Mouse (Mus musculus) ovary, adult 18-20 months (tissue): ENCODE measurements around the gene Fam206a.

Source experiments
- DNase-seq: peaks from one replicate; pipeline ENCODE4 v3.0.0; 2022; ENCODE audit warnings: low spot score, mixed read lengths

Gene Fam206a

GRCm38 (mm10) chr4:56801907-56802668 is at the start of gene Fam206a, which contains the start of gene Elp1:
TSS of gene Fam206a (plus strand) at chr4:56802345.
TSS of gene Elp1 (minus strand) at chr4:56802331.
- DNase-seq, result peak; percentile 81

- DNase-seq, result no peak
Observed at GRCm38 (mm10) chr4:56756021-56756420, 46.1 kb upstream of the Fam206a start.

GRCm38 (mm10) chr4:56756966-56757600 is 45.1 kb upstream of the Fam206a start:
- DNase-seq, result no peak

DNA sequence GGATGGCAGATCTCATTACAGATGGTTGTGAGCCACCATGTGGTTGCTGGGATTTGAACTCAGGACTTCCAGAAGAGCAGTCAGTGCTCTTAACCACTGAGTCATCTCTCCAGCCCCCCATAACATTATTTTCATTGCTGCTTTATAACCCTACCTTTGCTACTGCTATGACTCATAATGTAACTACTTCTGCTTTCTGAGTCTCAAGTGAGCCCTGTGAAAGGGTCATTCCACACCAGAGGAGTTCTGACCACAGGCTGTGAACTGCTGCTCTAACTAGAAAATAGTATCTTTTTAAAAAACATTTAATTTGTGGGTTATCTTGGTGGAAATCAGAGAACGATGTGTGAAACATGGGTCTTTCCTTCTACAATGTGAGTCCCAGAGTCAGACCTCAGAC is 44.5 kb upstream of the Fam206a start:
- DNase-seq, result no peak

DNA sequence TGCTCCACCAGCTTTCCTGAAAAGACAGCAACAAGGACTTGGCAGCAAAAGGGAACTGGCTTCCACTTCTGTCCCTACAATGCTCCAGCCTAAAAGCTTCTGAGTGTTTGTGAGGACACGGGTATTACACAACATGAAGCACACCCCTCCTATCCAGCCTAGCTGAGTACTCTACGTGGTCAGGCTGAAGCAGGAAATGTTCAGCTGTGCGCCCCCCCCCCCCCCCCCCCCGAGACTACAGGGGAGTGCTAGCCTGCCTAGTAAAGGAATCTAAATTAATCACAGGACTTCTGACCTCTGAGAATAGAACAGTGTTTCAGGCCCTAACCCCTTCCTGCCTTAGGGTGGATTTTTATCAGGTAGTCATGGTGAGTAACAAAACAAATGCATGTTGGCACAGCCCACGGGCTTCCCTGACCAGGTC is 34.3 kb upstream of the Fam206a start:
- no peak for DNase-seq

DNA sequence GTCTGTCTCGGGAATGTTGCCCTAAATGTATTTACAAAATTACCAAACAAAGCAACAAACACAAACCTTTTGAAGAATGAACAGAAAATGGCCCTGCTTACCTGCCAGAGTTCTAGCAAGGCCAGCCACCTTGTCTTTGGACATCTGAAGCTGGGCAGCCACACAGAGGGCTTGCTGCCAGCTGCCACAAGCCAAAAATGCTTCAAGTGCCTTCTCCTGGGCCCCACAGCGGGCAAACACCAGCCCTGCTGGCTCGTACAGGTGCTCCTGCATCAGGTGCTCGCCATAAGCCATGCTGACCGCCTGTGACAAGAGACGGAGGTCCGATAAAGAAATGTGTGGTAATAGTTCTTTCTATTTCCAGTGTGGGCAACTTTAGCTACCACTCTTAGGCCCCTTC is 33.2 kb upstream of the Fam206a start:
- no peak for DNase-seq

DNA sequence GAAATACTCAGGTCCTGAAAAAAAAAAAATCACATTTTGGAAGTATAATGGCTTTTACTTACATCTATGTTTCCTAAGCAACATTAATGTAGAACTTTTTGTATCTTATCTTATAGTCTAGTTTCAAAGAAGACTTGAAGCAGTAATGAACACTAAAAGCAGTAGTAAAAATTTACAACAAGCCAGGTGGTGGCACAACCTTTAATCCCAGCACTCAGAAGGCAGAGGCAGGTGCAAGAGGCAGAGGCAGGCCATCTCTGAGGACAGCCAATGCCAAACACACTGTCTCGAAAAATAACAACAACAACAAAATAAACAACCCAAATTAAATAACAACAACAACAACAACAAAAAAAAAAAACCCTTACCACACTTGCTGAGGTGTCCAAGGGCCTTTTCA is 31.1 kb upstream of the Fam206a start:
- no peak for DNase-seq

DNA sequence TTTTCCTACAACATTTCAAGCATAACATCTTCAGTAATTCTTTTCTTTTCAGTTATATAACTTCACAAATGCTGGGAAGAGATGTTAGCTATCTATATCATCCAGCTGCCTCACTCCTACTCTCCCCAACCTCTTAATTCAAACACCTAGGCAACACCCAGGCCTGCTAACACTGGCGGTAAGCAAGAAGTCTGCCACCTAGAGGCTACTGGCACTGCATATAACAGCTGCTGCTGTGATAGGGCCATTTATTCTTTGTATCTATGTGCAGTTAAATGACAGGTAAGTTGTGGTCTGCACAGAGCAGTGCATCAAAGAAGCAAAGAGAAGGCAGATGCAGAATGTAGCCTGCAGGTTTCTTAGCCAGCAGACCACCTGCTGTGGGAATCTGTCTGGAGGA is 10.8 kb upstream of the Fam206a start:
- no peak for DNase-seq

DNA sequence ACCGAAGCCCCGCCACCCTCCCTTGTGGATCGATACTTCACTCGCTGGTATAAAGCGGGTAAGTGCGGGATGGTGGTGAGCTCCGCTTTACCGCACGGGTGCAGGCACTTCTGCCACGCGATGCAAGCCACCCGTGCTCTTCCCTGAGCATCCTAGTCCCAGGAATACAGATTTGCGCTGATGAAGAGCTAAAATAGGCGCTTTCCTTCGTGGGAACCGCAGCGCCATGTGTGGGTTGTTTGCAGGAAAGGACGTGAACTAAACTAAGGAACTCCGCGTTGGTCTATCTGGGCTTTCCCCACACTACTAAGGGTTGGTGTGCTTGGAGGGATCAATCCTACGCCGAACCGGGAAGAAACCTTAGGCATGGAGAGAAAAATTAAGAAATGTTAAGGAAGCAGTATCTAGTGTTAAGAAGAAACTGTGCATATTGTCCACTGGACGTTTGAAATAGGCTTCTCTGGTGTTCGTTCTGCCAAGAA is 565 bp downstream of the Fam206a start:
- DNase-seq, result no peak

DNA sequence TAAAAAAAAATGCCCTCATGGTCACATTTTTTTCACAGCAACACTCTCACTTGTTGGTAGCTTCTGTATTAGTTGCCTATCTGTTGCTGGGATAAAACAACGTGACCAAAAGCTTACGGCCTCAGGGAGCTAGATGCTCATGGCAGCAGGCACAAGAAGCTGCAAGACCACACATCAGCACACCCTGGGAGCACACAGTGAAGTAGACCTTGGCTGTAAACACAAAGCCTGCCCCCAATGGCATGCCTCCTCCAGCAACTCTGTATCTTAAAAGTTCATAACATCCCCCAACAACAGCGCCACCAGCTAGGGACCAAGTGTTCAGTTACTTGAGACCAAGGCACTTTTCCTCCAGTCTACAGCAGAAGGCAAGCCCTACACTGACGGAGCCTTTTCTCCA is 6.9 kb downstream of the Fam206a start:
- DNase-seq, result no peak

DNA sequence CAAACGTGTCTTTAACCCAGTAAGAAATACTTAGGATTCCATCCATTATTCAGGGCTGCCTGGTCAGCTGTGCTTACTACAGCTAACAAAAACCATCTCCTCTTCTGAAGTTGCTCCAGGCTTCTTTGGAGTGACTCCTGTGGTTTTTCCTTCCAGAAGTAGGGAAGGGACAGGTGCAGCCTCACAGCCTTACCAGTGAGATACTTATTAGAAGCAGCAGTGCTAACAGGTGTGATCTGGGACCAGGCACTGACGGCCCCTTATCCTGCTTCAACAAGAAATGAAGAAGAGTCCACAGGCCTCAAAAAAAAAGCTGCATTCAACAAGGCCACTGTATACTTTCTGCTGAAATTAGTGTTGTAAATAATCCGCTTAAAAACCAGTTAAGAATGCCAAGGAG is 9.5 kb downstream of the Fam206a start:
- DNase-seq, result no peak

DNA sequence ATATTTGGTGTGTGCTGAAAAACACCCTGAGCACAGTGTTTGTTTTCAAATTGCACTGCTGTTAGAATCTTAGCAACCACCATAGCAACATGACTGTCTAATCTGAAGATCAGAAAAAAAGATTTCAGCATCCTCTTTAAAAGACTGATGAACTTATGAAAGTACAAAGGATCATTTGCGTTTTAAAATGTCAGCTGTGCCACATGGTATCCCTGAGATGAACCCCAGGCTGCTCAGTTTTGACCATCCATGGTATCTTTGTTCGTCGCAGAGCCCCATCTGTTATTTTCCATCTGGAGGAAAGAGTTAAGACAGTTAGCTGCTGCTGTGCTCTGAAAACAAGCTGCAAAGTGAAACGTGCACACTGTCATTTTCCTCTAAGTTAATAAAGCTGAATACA is 10.0 kb downstream of the Fam206a start:
- DNase-seq, result no peak

- no peak for DNase-seq
Observed at GRCm38 (mm10) chr4:56815131-56815530, 13.0 kb downstream of the Fam206a start.

DNA sequence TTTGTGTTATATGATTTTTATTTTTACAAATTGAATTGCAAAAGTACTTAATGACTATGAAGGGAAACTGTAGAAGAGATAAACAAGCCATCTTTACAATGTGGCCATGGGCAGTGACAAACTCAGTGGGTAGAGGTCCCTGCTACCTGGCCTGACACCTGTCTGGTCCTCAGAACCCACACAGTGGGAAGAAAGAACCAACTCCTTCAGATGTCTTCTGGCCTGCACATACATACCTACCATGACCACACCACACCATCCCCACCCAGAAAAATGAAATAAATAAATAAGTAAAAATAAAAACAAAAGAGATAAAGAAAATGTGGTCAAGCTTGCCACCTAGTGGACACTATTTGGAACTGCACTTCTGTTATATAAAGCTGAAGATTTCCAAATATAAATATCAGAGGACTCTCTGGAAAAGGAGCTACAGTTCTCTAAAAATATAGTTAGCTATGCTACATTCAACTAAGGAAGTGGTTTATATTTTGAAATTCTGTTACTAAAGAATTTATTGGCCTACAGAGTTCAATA is 17.9 kb downstream of the Fam206a start:
- DNase-seq, result no peak

DNA sequence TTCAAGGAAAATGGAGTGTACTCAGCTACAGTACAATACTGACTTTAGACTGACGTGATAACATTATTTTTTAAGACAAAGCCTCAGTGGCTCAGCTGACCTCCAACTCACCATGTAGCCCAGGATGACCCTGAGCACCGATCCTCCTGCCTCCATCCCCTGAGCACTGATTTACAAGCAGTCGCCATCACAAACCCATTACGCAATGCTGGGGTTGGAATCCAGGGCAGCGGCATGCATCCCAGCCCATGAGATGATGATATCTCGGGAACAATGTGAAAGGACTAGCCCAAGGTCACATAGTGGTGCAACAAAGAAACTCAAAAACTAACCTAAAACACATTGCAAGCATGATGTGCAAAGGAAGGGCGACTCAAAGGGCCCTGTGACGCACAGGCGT is 22.1 kb downstream of the Fam206a start:
- DNase-seq, result peak; percentile 24

DNA sequence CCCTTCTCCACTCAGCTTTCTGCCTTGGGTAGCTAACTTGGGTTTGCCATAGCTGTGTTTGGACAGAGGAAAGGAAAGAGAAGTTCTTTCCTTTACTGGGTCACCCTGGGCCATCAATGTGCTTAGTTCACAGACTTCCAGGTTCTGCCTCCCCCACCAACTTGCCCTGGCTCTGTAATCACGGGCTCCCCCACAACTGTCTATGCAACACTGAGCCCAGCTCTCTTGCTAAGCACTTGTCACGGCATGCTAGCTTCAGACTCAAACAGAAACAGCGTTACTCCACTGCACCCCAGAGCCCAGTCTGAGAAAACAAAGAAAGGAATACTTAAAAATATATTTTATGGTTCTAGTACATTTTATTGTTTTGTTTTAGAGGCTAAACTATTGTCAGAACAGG is 26.8 kb downstream of the Fam206a start:
- DNase-seq, result no peak

DNA sequence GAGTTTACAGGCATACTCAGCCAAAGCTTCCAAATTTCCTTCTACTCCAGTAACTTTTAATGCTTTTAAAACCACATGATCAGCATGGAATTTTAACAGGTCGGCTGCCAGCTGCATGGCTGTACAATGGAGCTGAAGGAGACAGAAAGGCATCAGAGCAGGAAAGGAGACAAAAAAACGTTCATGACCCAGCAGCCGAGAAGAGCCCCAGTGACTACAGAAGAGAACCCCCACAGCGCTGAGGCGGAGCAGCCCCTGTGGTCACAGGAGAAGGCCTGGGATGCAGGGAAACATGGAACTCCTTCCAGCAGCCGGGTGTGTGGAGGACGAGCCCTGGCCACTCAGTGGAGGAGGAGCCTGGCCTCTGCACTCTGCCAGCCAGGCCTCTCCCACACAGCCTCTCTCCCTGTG is 27.4 kb downstream of the Fam206a start:
- peak; percentile 73 for DNase-seq

DNA sequence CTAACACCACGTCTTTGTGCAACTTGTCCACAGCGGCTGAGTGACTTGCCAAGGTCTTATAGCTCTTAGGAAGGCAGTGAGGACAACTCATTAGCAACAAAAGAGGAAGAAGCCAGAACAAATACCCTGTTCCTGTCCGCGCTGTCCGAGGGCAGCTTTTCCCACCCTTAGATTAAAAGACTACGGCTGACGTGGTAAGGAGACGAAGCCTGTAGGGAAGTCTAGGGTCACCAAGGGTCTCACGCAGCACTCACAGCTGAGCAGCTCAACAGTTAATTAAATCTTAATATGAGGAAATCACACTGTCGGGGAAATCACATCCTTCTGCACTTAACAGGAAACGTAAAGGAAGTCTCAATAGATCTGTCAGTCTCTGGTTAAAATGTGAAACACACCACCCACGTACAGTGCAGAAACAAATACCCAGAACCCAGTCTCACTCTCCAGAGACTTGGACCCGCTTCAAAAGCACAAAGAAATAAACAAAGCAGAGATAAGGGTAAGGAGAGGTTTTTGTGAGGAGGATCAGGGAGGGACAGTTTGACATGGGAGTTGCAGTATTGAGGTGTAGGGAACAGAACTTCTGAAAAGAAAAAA is 29.0 kb downstream of the Fam206a start:
- DNase-seq, result peak; percentile 21

DNA sequence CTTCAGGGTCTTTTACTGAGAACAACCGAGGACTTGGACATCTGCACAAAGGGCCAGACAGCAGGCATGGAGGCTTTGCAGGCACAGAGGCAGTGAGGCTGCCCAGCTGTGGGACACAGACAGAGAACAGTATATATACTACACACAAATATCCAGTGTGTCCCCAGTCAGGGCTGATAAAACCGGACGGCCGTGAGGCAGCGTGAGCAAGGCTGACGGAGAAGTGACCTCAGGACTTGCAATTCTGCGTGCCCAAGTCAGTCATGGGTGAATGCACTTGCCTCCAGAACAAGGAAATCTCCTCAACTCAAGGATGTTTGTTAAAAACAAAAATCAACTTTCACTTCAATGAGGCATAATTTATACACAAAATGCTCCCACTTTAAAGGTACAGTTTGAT is 29.9 kb downstream of the Fam206a start:
- DNase-seq, result peak; percentile 38

- peak; percentile 23 for DNase-seq
Observed at GRCm38 (mm10) chr4:56837661-56838060, 35.5 kb downstream of the Fam206a start.

DNA sequence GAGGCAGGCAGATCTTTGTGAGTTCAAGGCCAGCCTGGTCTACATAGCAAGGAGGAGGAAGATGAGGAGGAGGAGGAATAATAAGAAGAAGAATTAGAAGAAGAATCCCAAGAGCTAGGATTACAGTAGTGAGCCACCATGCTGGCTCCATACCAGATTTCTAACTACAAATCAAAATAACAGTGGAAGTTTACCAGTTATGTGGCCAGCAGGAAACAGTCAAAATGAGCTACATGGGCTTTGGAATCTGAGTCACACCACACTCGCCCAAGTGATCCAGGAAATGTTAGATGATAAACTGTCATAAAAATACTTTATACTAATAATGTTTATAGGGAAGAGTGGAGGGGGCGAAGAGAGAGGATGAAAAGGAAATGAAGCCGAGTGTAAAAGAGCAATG is 38.2 kb downstream of the Fam206a start:
- no peak for DNase-seq

GRCm38 (mm10) chr4:56842501-56842900 is 40.4 kb downstream of the Fam206a start:
- DNase-seq, result no peak

- DNase-seq, result no peak
Observed at GRCm38 (mm10) chr4:56843963-56844362, 41.8 kb downstream of the Fam206a start.
